Mouse (Mus musculus) layer of hippocampus, adult 9-11 months (tissue): Measurements from ENCODE around the gene Col6a4.

Experiments used
- DNase-seq: peaks from one replicate; pipeline ENCODE4 v3.0.0; 2022

Col6a4 gene

DNA sequence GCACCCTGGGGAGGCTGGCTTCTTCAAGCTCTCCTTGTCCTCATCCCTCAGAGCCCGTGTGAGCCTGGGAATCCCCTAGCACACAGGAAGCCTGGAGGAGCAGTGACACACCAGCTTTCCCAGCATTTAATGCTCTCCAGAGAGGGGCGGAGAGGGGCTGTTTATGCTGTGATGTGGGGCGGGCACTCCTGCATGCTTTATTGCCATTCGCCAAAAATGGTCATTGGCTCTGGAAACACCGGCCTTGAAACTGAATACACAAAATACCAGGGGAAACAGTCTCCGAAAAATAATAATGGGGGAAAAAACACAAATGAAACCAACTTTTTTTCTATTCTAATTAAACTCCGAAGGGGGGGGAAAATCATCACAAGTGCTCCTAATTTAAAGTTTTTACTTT lies at the start of gene Col6a4:
Gene Col6a4, minus strand, starts transcription at position 101 of the 400 bp plus-strand sequence.
- no peak for DNase-seq

DNA sequence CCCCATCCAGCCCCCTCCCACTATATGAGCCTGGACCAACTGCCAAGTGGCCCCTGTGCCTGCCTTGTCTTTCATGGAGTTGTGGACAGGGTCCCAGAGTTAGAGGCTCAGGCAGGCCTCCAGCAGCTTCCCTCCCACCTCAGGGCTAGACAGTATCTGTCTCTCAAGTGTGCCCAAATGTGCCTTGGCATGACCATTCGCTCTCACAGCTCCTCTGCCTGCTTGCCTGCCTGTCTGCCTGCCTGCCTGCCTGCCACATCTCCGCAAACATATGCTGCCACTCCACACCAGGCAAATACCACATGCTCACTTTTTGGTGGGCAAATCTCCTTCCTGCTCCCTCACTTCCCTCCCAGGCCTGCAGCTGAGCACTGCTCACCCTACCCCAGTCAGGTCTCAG lies 49.0 kb upstream of the Col6a4 start:
- DNase-seq: no peak

DNA sequence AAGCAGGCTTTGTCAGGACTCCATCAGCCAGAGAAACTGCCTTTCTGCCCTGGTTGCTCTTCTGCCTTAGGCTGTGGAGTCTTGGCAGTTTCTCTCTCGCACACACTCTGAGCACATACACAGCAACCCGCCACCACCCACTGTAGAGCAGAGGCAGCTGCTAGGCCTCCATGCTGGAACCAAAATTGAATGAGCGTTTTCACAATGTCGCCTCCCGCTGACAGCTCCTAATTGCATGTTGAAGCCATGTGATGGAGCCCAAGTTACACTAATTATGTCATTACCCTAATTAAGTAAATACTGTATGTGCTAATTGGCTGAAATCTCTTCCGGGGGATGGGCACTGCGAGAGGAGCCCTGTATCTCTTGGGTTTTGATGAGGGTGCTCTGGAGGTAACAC lies 47.6 kb upstream of the Col6a4 start:
- DNase-seq: peak; percentile 56

DNA sequence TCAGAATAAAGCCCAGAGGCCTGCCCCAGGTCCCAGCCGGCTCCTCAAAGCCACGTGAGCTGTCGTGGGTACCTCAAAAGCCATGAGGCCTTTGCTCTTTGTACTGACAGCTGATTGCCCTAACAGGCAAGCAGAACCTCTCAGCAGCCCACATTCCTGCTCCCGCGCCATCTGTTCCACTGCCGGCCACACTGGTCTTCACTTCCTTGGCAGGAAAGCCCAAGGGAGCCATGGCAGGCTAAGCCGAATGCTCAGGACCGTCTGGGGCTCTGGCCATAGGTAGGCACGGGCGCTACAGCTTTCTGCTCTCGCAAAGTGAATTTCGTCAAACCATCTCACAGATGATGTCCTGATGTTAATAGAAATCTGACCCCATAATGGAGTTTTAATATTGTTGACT lies 45.4 kb upstream of the Col6a4 start:
- no peak for DNase-seq

GRCm38 (mm10) chr9:106139763-106140162 lies 43.2 kb upstream of the Col6a4 start:
- no peak for DNase-seq

- no peak for DNase-seq
Observed at GRCm38 (mm10) chr9:106137671-106138216, 41.2 kb upstream of the Col6a4 start.

DNA sequence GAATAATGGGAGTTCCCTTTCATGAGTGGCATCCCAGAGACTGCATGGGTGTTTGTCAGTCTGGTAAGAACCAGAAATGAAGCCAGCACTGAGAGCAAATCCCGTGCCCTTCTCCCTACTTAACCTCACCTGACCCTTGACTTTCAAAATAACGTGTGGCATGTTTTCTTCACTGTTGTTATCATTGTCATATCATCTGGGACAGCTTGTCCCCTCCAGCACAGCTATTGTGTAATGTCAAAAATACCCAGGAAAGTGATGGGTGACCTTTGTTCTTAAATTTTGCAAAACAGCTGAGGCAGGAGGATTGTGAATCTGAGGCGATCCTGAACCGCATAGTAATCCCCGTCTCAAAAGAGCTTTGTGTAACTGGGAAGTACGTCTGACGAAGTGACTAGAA lies 33.7 kb upstream of the Col6a4 start:
- DNase-seq: no peak

- DNase-seq: no peak
Observed at GRCm38 (mm10) chr9:106129072-106129471, 32.5 kb upstream of the Col6a4 start.

- DNase-seq: peak; percentile 8
Observed at GRCm38 (mm10) chr9:106126786-106127251, 30.2 kb upstream of the Col6a4 start.

DNA sequence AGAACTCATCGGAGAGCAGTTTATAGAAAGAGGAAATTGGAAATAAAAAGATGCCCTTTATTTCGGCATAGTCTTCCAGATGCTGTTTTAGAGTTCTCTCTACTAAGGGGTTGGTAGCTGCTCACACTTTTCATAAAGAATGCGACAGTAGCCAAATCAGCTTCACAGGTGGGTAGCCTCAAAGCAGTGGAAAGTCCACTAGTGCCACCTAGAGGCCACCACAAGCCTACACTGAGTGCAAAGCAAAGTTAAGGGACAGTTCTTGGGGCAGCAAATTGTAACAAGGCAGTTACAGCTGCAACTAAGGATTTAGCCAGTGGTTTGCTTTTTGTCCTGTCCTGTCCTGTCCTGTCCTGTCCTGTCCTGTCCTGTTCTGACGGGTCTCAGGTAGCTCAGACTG lies 27.0 kb upstream of the Col6a4 start:
- no peak for DNase-seq

GRCm38 (mm10) chr9:106119075-106119474 lies 22.5 kb upstream of the Col6a4 start:
- no peak for DNase-seq

GRCm38 (mm10) chr9:106115801-106116424 lies 19.3 kb upstream of the Col6a4 start:
- DNase-seq: no peak

GRCm38 (mm10) chr9:106112770-106113423 lies 16.3 kb upstream of the Col6a4 start:
- peak; percentile 64 for DNase-seq

GRCm38 (mm10) chr9:106106241-106106640 lies 9.7 kb upstream of the Col6a4 start:
- no peak for DNase-seq

DNA sequence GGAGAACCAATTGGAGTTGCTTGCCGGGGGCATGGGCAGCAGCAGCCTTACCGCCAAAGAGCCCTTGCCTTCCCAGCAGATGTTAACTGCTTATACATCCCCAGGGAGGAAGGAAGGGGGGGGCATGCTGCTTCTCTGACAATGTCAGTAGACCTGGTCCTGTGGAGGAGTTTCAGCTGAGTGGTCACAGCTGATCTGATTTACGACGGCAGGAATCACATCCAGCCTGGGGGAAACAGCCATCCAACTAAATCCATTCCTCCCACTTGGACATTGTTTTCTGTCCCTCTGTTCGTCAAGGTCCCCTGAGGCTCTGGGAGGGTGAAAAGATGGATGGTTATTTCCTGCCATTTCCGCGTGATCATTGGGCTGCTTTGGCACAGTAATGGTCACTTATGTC lies 7.8 kb upstream of the Col6a4 start:
- DNase-seq: no peak

DNA sequence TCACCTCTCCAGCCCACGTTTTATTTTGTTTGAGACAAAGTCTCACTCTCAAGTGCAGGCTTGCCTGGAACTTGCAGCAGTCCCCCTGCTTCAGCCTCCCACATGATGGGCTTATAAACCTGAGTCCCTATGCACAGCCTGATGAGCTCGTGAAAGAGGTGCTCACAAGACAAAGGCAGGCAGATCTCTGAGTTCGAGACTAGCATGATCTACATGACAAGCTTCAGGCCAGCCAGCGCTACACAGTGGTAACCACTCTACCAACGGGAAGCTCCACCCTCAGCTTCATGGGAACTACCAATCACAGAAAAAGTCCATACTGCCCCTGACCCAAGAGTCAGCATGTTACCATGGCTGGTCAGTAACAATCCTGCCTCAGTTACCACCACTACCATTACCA lies 4.6 kb upstream of the Col6a4 start:
- DNase-seq: no peak

DNA sequence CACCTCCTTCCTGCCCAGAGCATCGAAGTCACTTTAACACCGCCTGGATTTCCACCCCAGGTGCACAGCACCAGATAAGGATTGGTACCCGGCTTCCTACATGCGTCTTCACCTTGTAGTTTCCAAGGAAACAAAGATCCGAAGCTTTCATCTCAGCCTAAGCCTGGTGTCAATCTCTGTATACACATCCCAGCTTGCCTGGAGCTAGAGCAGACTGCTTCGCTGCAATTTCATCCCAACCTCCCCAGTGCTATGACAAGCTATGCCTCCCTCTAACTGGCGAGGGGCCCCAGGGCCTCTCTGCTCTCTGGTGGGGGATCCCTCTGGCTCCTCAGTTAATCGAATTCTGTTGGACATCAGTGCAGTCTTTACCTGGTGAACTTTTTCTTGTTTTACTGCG lies 3.7 kb upstream of the Col6a4 start:
- no peak for DNase-seq

DNA sequence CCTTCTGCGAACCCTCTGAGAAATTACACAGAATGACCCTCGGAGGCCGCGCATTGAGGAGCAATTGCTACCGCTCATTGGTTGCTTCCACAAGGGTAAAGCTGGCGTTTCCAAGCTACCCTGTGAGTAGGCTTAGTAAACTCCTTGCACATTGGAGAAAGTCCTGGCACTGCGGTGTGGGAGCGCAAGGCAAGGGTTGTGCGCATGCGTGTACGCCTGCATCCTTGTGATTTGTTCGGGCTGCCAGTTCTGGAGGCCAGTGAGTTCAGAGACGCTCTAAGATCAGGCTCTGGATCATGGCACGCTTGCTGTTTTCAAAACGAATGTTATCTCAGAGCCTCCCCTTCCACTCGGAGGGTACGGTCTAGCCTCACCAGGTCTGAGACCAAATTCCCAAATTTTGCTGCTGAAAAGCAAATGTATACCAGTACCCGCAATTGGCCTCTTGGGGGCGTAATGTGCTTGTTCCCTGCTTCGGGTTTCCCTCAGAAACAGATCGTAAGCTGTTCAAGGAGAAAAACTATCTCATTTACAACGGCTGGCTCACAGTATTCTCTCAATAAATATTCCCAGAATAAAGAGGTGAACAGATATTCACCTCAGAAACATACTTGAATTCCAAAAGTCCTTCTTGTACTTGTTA lies 2.9 kb upstream of the Col6a4 start:
- DNase-seq: peak; percentile 10

GRCm38 (mm10) chr9:106081528-106081927 lies 15.1 kb downstream of the Col6a4 start:
- no peak for DNase-seq

DNA sequence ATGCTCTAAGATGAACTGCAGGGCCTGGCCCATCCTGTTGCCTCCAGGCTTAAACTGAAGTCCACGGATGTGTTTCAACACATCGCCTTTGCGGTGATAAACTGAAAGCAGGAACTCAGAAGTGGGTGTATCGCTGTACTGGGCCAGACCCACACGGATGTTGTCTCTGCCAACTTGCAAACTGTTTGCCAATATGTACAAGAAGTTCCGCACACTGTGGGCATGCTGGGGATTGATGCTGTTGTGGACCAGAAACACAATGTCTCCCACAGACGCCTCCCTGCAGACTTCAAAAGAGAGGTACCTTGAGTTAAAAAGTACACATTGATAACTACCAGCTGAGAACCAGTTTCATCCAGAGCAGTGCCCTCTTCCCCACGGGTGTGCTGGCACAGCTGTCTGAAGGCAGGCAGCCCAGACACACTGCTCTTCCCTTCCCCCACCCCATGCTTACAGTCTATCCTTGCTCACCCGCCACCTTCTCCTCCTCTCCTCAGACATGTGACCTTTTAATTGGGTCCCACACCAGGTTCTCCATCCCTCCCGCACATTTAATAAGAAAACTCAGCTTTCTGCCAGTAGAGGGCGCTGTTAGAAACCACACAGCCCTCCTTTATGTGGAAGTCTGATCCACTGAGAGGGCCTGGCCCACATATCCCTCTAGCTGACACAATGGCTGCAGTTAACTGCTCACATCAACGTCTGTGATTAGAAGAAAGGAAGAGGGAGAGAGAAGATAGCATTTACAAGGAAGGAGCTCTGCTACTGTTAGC lies 16.1 kb downstream of the Col6a4 start:
- DNase-seq: peak; percentile 27

- DNase-seq: no peak
Observed at GRCm38 (mm10) chr9:106077953-106078352, 18.6 kb downstream of the Col6a4 start.

GRCm38 (mm10) chr9:106076234-106076633 lies 20.3 kb downstream of the Col6a4 start:
- DNase-seq: peak; percentile 49

- DNase-seq: no peak
Observed at GRCm38 (mm10) chr9:106073956-106074355, 22.6 kb downstream of the Col6a4 start.
